Mouse (Mus musculus): ENCODE results near the gene Alg14. TPM values are rescaled to one million over a fixed set of nuclear protein-coding genes. Genes with fewer than 3 reads are reported as not detected.
A peak's percentile ranks its signal among the peaks of the same experiment; 100 is the strongest.

The Alg14 gene
- polyA plus RNA-seq, 1 experiment from 2014 or later: 43.9 TPM

GRCm38 (mm10) chr3:121256131-121256530, 35.4 kb upstream of the Alg14 start:
- no peaks in the 10 kb centered on the region for H3K36me3 ChIP-seq (ENCODE audit: insufficient read depth)
- ATAC-seq (ENCODE audit: insufficient read depth) (no peak), DNase-seq (no peak)
- 0 out of 2 replicates have a peak, but pooled peaks cover 2% of the 10 kb centered on the region for H3K4me1 ChIP-seq (ENCODE audit: insufficient read depth)
- no peak overlapping the region for H3K27ac ChIP-seq (ENCODE audit: low read depth)
- H3K4me3 ChIP-seq (ENCODE audit: low read depth, low read length): no peak overlapping the region
- no peaks in the 10 kb centered on the region for H3K9me3 ChIP-seq (ENCODE audit: low read depth, low read length)
- no peak for TF ChIP-seq CTCF (IDR thresholded peaks at IDR 0.05; ENCODE audit: low read depth)
- no peak overlapping the region for H3K4me2 ChIP-seq
- no peak overlapping the region for H3K9ac ChIP-seq
- peaks cover 21% of the 10 kb centered on the region for H3K27me3 ChIP-seq (ENCODE audit: insufficient read depth, low read length)
- WGBS: 79% methylated on average over 8 of the region's 8 CpGs

DNA sequence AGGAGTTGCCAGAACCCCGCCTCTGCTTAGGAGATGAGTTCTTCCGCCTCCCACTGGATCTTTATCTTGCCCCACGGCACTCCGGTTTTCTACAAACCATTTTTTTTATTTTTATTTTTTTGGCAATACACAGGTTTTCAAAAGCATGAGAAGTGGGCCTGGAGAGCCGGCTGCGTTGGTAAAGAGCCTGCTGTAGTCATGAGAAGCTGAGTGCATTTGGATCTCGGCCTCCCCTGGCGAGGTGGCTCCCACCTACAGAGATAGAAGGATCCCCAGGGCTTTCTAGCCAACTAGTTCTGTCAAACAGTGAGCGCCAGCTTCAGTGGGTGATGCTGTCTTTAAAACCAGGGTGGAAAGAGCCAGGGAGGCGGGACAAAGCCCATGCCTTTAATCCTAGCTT, 34.2 kb upstream of the Alg14 start:
- DNase-seq (no peak), ATAC-seq (ENCODE audit: insufficient read depth) (no peak)
- Histone ChIP-seq H3K36me3 (ENCODE audit: insufficient read depth) (no peaks in the 10 kb centered on the region), H3K4me1 (ENCODE audit: insufficient read depth) (no peaks in the 10 kb centered on the region), H3K4me2 (no peak overlapping the region), H3K9ac (no peak overlapping the region), H3K9me3 (ENCODE audit: low read depth, low read length) (no peaks in the 10 kb centered on the region), H3K27me3 (ENCODE audit: insufficient read depth, low read length) (peaks cover 33% of the 10 kb centered on the region), H3K4me3 (ENCODE audit: low read depth, low read length) (no peak overlapping the region), H3K27ac (ENCODE audit: low read depth) (no peak overlapping the region)
- 81% methylated on average over 10 of the region's 10 CpGs for WGBS
- TF ChIP-seq CTCF (IDR thresholded peaks at IDR 0.05; ENCODE audit: low read depth): no peak

DNA sequence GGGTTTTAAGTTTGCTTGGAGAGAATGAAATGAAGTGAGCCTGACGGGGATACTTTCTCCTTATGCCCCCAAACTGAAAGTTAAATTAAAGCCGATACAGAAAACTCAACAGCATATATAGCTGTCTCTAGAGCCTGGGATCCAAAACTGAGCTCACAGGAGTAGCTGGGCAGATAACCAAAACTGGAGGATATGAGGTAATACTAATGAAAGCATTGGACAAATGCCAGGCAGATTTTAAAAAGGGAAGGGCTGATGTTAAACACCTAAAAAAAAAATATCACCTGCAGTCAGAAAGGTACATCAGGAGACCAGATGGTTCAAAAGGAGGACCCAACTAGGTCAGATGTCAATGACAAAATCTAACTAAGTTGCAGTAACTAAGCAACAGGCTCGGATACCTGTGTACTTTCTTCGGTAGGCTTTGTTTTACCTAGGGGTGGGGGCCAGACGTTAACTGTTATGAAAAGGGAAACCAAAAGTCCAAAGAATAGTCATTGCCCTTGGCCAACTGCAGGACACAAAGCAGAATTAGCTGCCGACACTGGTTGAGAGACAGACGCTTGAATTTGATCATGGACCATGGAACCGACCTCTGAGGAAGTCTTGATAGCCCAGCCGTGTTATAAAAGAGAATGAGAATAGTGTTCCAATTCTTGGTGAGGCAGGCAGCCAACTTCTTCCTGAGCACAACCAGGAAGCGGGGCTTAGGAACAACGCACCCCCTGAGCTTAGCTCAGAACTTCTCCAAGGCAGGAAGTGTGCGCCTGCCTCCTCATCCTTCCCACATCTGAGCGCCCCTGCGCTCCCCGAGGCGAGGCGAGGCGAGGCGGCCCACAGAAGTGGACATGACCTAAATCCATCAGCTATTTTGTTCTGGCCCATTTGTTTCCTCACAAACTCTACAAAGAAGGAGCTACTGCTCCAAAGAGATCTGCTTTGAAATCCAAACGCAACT, 32.8 kb upstream of the Alg14 start:
- no peaks in the 10 kb centered on the region for H3K4me1 ChIP-seq (ENCODE audit: insufficient read depth)
- no peaks in the 10 kb centered on the region for H3K36me3 ChIP-seq (ENCODE audit: insufficient read depth)
- no peak overlapping the region for H3K27ac ChIP-seq (ENCODE audit: low read depth)
- no peak overlapping the region for H3K4me2 ChIP-seq
- H3K9me3 ChIP-seq (ENCODE audit: low read depth, low read length): no peaks in the 10 kb centered on the region
- H3K27me3 ChIP-seq (ENCODE audit: insufficient read depth, low read length): peaks cover 47% of the 10 kb centered on the region
- DNase-seq (peak; percentile 49), ATAC-seq (ENCODE audit: insufficient read depth) (no peak)
- no peak for TF ChIP-seq CTCF (IDR thresholded peaks at IDR 0.05; ENCODE audit: low read depth)
- H3K4me3 ChIP-seq (ENCODE audit: low read depth, low read length): no peak overlapping the region
- 59% methylated on average over 20 of the region's 20 CpGs for WGBS
- no peak overlapping the region for H3K9ac ChIP-seq

GRCm38 (mm10) chr3:121260041-121260440, 31.5 kb upstream of the Alg14 start:
- Histone ChIP-seq H3K27ac (ENCODE audit: low read depth) (no peak overlapping the region), H3K9ac (no peak overlapping the region), H3K36me3 (ENCODE audit: insufficient read depth) (no peaks in the 10 kb centered on the region), H3K4me3 (ENCODE audit: low read depth, low read length) (no peak overlapping the region), H3K4me1 (ENCODE audit: insufficient read depth) (no peaks in the 10 kb centered on the region), H3K9me3 (ENCODE audit: low read depth, low read length) (no peaks in the 10 kb centered on the region), H3K4me2 (no peak overlapping the region), H3K27me3 (ENCODE audit: insufficient read depth, low read length) (peaks cover 57% of the 10 kb centered on the region)
- no peak for DNase-seq
- TF ChIP-seq CTCF (IDR thresholded peaks at IDR 0.05; ENCODE audit: low read depth): no peak
- ATAC-seq (ENCODE audit: insufficient read depth): no peak
- WGBS: 61% methylated on average over 7 of the region's 7 CpGs

- ATAC-seq (ENCODE audit: insufficient read depth) (no peak), DNase-seq (no peak)
- Histone ChIP-seq H3K9me3 (ENCODE audit: low read depth, low read length) (no peaks in the 10 kb centered on the region), H3K4me2 (no peak overlapping the region), H3K9ac (no peak overlapping the region), H3K4me3 (ENCODE audit: low read depth, low read length) (no peak overlapping the region), H3K4me1 (ENCODE audit: insufficient read depth) (no peaks in the 10 kb centered on the region), H3K27ac (ENCODE audit: low read depth) (no peak overlapping the region), H3K36me3 (ENCODE audit: insufficient read depth) (no peaks in the 10 kb centered on the region), H3K27me3 (ENCODE audit: insufficient read depth, low read length) (peaks cover 57% of the 10 kb centered on the region)
- WGBS: 53% methylated on average over 1 of the region's 1 CpGs
- TF ChIP-seq CTCF (IDR thresholded peaks at IDR 0.05; ENCODE audit: low read depth): no peak
Measured at GRCm38 (mm10) chr3:121260831-121261230, 30.7 kb upstream of the Alg14 start.

- no peaks in the 10 kb centered on the region for H3K36me3 ChIP-seq (ENCODE audit: insufficient read depth)
- ATAC-seq (ENCODE audit: insufficient read depth): no peak
- H3K4me1 ChIP-seq (ENCODE audit: insufficient read depth): no peaks in the 10 kb centered on the region
- H3K4me2 ChIP-seq: no peak overlapping the region; the same call in 1 of the 2 replicates
- no peaks in the 10 kb centered on the region for H3K9me3 ChIP-seq (ENCODE audit: low read depth, low read length)
- no peak overlapping the region for H3K4me3 ChIP-seq (ENCODE audit: low read depth, low read length)
- TF ChIP-seq CTCF (IDR thresholded peaks at IDR 0.05; ENCODE audit: low read depth): no peak
- 57% methylated on average over 7 of the region's 7 CpGs for WGBS
- H3K9ac ChIP-seq: no peak overlapping the region
- H3K27ac ChIP-seq (ENCODE audit: low read depth): no peak overlapping the region
- peaks cover 57% of the 10 kb centered on the region for H3K27me3 ChIP-seq (ENCODE audit: insufficient read depth, low read length)
- no peak for DNase-seq
Measured at GRCm38 (mm10) chr3:121261251-121261650, 30.3 kb upstream of the Alg14 start.

DNA sequence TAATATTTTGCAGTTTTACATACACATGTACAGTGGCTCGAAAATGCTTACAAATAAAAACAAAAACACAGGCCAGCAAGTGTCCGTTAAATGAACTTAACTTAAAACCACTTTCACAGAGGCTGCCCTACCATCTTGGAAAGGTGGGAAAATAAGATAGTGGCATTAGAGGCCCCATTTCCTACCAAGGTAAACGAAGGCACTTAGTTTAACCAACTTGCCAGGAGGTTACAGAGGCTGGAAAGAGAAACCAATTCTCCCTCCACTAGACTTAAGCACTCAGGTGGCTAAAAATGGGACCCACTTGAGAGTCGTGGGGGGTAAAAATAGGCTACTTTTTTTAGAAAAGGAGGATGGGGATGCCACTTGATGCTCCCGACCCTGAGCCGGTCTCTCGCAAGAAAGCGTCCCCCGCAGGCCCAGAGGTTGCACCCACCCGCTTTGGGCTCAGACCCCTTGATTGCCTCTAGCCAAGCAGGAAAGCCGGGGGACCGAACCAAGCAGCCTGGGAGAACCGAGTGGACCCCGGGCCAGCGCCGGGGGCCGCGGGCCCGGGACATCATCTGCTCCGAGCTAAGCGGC, 29.5 kb upstream of the Alg14 start:
- no peak for DNase-seq
- Histone ChIP-seq H3K9ac (peak overlapping the region; percentile 57), H3K36me3 (ENCODE audit: insufficient read depth) (no peaks in the 10 kb centered on the region), H3K9me3 (ENCODE audit: low read depth, low read length) (no peaks in the 10 kb centered on the region), H3K27me3 (ENCODE audit: insufficient read depth, low read length) (peaks cover 57% of the 10 kb centered on the region), H3K27ac (ENCODE audit: low read depth) (peak overlapping the region; percentile 24; the same call in 1 of the 2 replicates), H3K4me3 (ENCODE audit: low read depth, low read length) (peak overlapping the region; percentile 64), H3K4me1 (ENCODE audit: insufficient read depth) (no peaks in the 10 kb centered on the region), H3K4me2 (peak overlapping the region; percentile 100)
- no peak for ATAC-seq (ENCODE audit: insufficient read depth)
- 9% methylated on average over 21 of the region's 21 CpGs for WGBS
- no peak for TF ChIP-seq CTCF (IDR thresholded peaks at IDR 0.05; ENCODE audit: low read depth)
